Mouse (Mus musculus) spleen, adult 12 weeks (tissue): ENCODE results near the gene Kmt2e.
"Not testable (repeated sequence)": the region's sequence is repeated elsewhere in the genome, so short reads cannot be mapped to it uniquely, and the experiment has no call there.

Source experiments
- DNase-seq: peaks from one replicate; pipeline ENCODE4 v3.0.0; 2022; ENCODE audit warnings: low spot score

The Kmt2e gene

DNA sequence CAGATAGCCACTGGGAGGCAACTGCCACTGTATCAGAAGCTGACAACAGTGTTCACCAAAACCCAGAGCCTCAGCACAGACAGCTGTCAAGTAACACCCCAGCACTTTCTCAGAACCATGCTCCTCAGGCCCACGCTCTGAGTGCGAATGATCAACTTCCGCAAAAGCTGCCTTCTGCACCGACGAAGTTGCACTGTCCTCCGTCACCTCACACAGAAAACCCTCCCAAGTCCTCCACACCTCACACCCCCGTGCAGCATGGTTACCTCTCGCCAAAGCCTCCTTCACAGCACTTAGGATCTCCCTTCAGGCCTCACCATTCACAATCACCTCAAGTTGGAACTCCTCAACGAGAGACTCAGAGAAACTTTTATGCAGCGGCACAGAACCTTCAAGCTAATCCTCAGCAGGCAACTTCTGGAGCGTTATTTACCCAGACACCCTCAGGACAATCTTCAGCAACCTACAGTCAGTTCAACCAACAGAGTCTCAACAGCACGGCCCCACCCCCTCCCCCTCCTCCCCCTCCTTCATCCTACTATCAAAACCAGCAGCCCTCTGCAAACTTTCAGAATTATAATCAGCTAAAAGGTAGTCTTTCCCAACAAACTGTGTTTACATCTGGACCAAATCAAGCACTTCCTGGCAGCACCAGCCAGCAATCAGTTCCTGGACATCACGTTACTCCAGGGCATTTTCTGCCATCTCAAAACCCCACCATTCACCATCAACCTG, 67.5 kb downstream of the Kmt2e start:
- DNase-seq = no peak

DNA sequence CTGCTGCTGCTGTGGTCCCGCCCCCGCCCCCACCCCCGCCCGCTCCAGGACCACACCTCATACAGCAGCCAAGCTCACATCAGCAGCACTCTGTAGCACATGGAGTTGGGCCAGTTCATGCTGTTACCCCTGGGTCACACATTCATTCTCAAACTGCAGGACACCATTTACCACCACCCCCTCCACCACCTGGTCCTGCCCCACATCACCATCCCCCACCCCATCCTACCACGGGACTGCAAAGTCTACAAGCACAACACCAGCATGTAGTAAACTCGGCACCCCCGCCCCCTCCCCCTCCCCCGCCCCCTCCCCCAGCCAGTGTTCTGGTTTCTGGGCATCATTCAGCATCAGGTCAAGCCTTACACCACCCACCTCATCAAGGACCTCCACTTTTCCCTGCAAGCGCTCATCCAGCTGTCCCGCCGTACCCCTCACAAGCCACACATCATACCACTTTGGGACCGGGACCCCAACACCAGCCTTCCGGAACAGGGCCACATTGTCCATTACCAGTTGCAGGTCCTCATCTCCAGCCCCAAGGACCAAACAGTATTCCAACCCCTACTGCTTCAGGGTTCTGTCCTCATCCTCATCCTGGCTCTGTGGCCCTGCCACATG, 68.2 kb downstream of the Kmt2e start:
- DNase-seq = no peak

DNA sequence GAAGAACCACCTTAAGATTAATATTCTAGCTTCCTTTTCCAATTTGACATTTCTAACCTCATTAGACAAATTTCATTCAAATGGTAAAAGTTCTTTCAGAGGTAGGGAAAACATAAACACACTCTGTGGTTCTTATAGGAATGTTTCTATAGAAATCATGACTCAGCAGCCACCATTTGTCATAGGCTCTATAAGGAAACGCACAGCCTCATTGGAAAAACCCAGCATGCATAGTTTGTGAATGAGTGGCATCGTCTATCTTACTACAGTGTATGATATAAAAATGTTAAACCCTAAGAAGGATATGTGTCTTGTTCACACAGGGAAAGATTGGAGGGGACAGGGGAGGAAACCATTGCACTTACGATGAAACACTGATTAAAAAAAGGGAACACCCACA, 71.3 kb downstream of the Kmt2e start:
- no peak for DNase-seq

DNA sequence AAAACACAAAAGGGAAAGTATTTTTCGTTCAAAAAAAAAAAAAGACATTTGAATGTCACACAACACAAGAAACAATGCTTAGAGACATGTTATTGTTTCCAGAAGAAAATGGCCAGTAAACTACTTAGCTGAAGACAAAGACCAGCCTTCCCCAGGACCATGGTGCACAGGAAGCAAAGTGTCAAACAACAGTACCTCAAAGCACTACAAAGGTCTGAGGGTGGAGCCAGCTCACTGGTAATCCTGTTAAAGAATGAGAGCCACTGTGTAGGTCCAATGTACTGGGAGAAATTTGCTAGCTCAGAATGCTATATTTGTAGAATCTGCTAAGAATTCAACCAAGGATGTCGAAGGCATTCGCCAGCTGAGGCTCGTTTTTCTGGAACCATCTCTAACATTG, 73.0 kb downstream of the Kmt2e start:
- no peak for DNase-seq

DNA sequence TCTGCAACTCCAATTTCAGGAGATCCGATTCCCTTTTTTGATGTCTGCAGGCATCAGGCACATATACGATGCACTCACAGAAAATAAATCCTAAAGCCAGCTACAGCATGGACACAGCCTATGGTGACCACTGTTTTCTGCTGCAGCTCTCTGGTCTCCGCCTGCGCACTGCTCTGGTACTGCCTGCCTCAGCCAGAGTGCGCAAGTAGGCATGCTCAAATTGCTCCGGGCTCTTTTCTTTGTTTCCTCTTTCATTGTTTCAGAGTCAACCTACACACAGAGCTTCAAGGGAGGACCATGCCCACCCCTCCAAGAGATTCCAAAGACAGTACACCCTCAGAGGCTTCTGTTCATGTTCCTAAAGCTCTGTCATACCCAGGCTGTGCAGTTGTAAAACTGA, 74.4 kb downstream of the Kmt2e start:
- no peak for DNase-seq

DNA sequence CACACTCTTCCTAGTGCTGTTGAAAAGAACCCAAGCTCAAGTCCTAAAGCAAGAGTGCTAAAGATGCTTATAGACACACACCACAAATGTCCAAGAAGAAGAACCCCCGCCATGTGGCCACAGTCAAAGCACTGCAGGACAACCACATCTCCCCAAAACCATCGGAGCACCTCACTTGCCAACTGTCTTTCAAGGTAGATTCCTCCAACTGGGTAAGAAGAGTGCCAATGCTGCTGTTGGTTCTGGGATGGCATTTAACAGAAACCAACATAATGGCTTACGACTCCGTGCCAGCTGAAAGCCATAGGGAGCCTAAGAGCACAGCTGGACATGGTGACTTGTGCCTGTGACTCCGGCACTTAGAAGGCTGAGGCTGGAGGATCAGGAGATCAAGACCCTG, 77.2 kb downstream of the Kmt2e start:
- DNase-seq = no peak

DNA sequence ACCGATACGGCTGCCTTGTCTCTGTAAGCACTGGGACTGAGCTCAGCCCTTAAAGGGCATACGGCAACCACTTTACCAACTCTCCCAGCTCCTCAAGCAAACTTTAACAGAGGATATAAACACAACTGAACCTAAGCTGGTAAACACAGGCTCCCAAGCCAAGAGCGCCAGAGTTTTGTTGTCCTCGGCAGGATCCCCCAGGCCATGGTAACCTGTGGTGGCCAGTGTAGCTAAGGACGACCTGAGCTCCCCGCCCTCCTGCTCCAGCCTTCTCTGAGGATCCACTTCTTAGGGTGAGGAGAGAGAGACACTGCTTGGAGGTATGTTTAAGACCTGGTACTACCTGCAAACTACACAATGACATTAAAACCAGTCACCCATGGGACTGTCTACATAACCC, 78.3 kb downstream of the Kmt2e start:
- no peak for DNase-seq

DNA sequence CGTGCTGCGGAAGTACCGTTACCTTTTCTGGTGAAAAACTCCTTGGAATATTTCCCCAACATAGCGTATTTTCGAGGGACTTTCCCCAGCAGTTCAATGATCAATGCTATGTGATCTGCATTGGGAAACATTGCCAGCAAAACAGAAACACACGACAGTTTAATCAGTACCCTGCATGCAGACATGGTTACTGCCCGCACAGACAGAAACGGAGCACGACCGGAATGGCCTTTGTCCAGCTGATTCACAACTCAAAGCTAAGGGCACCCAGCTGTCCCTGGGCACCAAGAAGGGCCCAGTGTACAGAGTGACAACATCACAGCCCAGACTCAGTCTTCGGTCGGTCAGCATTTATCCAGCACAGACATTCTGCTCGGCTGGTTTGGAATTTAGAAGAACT, 79.2 kb downstream of the Kmt2e start:
- no peak for DNase-seq

DNA sequence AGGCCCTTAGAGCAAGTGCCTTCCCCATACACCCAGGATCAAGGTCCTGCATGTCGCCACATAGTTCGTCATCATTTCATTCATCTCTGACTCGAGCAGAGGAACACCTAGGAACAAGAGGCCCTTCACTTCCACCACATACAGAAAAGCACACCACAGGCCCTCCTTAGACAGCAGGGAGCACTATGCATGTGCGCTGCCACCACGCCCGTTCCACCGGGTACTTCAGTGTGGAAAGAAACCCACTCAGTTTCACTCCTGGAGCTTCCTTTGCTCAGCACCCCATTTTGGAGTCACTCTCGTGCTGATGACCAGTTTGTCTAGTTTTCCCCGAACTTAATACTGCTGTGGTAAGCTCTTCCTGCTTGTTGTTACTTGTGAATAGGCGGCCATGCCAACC, 80.8 kb downstream of the Kmt2e start:
- DNase-seq = no peak

DNA sequence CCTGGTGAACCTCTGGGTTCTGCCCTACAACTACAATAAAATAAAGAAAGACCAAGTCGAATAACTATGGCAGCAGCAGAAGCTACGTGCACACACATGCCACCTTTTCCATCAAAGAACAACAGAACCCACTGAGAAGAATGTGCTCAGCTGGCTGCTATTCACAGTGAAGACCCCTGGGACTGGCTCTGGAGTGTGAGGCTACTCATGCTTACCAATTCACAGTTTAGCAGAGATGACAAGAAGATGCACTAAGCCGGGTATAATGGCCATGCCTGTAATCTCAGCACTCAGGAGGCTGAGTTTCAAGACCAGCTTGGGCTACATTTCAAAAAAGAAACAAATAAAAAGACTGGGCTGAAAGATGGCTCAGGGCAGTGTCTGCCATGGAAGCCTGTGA, 82.7 kb downstream of the Kmt2e start:
- no peak for DNase-seq

DNA sequence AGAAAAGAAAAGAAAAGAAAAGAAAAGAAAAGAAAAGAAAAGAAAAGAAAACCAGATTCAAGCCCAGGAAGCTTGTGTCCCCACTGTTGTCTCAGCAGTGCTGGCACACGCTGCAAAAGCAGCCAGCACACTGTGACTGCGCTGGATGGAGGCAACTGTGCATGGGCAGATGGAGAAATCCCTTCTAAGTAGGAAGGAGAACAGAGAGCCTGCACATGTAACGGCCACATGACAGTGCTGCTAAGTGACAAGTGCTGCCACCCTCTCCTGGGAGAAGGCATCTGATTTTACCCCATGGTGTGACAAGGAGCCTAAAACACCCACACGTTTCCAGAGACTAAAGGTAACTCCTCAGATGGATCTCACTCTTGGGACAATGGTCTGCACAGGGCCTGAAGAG, 83.6 kb downstream of the Kmt2e start:
- DNase-seq = no peak

DNA sequence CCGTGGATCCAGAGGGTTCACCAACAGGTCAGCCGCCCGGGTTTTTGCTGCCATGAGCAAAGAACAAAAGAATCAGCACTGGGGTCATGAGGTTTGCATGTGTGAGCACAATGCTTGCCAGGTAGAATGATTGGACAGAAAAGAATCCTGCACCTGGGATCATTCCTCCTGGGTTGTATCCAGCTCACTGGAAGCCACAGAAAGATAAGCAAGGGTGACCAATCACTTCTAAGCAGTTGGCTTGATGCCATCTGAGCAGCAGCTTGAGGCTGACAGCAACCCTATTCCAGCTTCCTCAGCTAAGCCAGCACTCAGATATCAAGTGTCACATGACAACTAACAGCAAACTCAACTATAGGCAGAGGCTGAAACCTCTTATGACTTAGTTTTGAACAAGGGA, 84.4 kb downstream of the Kmt2e start:
- no peak for DNase-seq

DNA sequence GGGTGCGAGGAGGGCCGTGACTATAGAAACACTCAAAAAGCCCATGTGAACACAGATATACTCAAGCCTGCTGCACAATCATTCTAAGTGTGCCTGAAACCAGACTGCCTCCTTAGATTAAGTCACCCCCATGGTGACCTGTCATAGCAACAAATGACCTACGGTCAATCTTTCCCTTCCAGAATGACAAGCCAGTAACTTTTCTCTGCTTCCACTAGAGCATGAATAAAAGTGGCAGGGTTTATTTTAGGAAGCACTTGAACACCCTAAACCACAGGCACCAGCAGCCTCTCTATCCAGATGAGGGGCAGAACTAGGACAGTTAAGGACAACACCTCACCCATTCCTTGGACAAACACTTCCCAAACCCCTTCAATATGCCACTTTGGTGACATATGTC, 85.4 kb downstream of the Kmt2e start:
- DNase-seq = no peak

DNA sequence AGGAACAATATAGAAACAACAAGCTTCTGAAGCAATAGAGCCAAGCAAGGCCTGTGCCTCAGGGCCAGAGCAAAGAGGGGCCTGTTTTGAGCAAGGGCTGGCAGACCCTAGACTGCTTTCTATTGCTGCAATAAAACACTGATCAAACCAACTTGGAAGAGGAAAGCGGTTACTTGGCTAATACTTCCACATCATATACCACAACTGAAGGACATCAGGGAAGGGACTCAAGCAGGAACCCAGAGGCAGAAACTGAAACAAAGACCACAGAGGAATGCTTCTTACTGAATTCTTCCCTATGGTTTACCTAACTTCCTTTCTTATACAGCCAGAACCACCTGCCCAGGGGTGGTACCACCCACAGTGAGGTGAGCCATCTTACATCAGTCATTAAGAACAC, 87.4 kb downstream of the Kmt2e start:
- DNase-seq = no peak

DNA sequence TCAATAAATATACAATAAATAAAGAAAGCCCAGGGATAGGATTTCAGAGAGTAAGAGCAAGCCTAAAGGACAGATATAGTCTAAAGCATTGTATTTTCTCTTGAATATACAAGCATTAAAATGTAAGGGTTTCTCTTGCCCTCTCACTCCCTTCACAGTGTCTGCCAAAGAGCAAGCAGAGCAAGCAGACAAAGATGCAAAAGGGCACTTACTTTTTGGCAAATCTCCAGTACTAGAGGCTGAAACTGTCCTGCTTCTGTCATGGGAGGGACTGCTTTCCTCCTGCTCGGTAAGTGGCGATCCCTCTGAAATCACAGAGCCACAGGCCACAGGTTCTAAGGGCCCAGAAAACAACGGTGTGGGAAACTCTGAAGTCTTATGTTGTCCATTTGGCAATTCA, 89.7 kb downstream of the Kmt2e start:
- no peak for DNase-seq

DNA sequence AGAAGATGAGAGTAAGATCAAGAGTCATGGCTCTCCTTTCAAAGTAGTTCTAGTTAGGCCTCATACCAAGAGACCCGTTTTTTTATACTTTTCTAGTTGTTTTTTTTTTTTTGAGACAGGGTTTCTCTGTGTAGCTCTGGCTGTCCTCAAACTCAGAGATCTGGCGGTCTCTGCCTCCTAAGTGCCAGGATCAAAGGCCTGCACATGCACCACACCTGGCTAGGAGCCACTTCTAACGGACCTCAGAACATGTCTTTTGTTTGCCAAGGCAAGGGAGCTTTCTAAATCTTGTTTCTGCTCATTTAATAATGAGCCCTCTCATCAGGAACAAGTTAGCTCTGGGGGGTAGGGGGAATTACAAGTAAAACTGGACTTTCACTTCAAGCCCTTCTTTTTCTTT, 90.4 kb downstream of the Kmt2e start:
- DNase-seq = no peak

DNA sequence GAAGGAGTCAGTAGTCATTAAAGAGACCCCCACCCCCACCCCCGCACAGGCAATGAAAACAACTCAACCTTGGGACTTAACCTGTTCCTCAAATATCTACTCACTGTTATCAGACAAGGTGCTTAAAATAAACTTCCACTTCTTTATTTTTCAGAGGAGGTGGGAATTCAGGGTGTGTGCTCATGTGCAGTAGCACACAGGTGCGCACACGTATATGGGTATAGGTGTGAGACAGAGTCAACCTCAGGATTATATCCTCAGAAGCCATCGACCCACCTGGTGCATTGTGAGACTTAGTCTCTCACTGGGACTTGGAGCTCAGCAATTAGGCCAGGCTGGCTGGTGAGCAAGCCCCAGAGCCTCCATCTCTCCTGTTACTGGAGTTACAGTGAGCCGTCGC, 96.9 kb downstream of the Kmt2e start:
- DNase-seq = no peak

DNA sequence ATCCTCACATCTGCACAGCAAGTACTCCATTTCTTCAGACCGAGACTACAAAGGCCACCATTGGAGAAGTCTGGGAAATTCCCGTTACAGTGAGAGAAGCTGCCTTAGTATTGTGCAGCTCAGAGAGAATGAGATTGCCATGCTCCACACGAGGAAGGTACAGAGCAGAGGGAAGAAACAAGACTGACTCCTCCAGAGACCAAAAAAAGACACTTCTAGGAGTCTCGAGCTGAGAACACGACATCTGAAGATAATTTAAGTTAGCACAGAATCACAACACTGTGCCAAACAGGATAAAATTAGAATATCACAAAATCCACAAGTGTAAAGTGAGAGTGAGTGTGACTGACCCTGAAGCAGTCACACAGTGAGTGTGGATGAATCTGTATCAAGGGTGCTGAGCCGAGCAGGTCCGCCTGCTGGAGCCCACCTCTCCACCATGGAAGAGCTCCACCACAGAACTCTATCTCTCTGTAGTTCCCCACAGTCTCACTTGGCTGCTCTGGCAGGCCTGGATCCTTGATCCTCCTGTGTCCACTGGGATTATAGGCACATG, 97.4 kb downstream of the Kmt2e start:
- DNase-seq = no peak

DNA sequence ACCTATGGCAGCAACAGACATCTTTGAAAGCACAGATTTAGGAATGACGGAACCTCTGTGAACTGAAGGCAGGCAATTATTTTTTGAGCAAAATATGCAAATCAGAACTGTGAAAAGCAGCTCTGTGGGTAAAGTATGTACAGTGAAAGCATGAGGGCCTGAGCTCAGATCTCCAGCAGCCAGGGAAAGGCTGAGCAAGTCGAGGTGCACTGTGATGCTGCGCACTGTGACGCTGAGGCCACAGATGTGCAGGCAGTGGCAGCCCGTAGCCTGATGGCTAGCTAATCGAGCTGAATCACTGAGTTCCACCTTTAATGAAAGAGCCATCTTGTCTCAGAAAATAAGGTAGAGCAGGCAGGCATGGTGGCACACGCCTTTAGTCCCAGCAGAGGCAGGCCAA, 101.5 kb downstream of the Kmt2e start:
- no peak for DNase-seq

DNA sequence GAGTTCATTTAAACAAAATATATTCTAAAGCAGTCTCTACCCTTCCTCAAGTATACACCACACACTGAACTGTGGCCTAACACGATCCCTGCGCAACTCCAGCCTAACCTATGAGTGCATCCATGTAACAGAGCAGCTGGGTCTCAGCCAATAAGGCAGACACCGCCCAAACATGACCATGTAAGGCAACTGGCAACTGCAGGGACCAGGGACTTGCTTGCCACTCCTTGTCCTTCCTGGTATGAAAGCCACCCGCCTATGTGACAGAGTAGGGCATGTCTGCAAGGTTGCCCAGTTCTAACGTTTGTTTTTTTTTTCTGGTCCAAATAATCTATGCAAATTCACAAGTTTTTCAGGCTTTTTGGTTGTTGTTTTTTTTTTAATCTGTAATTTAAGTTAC, 117.4 kb downstream of the Kmt2e start:
- DNase-seq = no peak

DNA sequence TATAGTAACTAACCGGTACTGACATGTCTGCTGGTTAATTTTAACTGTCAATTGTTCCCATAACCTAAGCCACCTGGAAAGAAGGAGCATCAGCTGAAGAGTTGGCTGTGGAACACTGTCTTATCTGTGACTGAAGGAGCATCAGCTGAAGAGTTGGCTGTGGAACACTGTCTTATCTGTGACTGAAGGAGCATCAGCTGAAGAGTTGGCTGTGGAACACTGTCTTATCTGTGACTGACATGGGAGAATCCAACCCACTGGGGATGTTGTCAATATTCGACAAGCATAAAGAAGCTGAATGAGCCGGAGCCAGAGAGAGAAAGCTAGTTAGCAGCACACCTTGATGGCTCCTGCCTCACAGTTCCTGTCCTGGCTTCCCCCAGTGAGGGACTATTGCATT, 119.1 kb downstream of the Kmt2e start:
- not testable (repeated sequence) for DNase-seq
